Mouse (Mus musculus) frontal cortex, postnatal 14 days (tissue): ENCODE measurements around the gene Ptger3.

Experiments used
- DNase-seq, 2 experiments: peaks; one replicate each; pipeline ENCODE4 v3.0.0; 2022; ENCODE audit warnings: low spot score in 2 of 2

Gene Ptger3

DNA sequence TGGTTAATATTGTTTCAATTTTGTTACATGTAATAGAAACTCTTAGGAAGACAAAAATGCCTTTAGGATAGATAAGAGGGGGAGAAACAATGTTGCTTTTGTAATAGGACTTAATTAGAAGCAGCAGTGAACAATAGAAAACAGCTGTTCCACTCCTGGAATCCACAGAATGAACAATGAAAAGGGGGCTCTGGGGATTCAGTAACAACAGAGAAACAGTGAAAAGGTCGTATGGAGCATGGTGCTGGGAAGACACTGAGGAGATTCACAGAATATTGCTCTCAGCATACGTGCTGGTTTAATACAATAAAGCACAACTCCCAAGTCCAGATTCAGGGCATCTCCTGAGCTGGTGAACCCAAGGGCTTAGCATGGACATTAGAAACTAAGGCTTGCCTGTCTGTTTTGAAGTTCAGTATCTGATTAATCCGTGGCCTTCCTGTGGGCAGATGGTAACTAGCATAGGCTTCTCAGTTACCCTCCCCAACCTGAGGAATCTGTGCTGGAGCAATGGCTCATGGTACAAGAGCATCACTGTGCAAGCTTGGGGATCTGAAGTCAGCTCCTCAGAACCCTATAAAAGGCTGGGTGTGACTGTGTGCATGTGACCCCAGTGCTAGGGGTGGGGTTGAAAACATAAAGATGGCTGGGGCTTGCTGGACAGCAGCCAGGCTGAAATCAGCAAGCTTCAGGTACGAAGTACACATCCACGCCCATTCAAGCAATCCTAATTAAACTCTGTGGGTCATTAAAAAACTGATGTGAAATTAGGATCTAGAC, 16.1 kb downstream of the Ptger3 start:
- DNase-seq, result no peak

DNA sequence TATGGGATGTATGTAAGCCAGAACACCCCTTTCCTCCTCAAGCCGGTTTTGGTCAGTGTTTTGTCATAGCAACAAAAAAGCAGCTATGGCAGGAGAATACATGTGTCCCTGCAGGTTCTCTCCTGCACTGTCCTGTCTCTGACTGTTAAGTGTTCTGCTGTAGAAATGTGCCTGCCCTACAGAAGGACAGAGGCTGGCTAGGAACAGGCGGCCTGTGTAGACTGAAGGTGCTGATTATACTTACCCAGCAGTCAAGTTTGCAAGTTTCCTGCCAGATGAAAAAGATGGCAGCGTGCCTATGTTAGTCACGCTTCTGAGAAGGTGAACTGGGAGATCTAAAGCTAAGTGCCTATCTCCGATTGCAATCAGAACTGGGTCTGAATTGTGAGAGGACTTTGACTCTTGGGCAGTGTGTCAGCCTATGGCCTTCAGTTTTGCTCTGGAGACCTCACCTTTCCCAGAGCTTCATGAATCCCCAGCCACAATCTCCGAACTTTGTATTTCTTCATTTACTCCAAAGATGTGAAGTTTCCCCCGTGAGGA, 31.2 kb downstream of the Ptger3 start:
- no peak for DNase-seq

DNA sequence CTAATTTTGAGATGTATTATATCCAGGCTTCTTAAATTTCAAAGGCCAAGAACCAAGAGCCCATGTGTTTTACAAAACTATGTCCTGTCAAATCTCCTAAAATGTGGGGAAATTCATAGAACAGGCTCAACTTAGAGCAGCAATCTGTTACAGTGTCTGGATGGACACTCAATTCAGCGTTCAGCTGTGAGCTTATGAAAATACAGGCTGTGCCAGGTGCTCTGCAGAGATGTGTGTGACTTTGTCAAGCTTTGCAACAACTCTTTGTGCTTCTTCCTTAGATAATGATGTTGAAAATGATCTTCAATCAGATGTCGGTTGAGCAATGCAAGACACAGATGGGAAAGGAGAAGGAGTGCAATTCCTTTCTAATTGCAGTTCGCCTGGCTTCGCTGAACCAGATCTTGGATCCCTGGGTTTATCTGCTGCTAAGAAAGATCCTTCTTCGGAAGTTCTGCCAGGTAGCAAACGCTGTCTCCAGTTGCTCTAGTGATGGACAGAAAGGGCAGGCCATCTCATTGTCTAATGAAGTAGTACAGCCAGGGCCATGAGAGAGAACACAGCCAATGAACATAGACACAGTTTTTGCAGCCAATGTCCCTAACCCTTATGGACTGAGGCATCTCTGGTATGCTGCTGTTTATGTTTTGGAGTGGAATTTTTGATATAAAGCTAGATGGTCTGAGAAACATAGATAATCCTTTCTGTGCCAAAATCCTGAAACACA, 38.2 kb downstream of the Ptger3 start:
- DNase-seq, result no peak

DNA sequence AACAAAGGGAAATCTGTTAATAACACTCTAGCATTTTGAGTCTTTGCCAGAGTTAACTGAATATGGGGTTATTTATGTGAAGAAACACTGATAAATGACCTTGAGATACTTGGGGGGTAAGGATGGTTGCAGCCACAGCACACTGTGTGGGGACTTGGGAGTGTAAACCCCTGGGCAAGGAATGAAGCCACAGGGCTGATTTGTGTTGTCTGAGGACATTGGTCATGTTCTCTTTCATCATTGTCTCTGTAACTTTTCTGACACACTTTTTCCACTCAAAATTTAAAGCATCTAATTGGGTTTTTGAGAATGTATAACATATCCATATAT, 38.7 kb downstream of the Ptger3 start:
- DNase-seq, result no peak

DNA sequence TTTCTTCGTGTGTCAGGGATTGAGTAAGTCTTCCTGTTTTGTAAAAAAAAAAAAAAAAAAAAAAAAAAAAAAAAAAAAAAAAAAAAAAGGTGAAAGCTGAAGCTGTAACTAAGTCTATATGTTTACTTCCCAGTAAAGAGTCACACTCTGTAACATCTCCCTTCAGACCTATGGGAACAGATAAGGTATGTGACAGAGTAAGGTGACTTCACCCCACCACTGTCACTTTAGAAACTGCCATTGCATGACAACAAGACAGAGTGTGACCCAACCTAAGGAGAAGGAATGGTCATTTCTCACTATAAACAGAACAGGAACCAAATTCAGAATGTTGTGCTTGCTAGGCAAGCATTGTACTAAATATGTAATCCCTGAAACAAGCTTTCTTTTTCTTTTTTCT, 46.9 kb downstream of the Ptger3 start:
- DNase-seq, result no peak

DNA sequence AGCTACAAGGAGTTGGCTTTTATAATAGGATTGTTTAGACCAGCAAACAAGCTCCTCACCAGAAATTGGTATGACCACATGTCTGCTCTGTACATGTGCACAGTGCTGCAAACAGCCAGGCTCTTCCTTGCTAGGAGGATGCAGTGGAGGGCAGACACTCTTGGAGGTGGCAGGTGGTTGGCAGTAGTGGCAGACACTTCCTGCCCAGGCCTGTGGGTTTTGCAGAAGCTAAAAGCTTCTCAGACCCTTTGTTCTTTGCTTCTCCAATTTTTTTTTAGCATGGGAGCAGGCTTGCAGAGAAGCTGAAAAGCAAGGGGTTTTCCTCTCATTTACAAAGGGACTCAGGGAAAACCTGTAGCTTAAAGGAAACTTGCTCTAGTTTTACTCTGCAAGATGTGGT, 50.3 kb downstream of the Ptger3 start:
- no peak for DNase-seq

DNA sequence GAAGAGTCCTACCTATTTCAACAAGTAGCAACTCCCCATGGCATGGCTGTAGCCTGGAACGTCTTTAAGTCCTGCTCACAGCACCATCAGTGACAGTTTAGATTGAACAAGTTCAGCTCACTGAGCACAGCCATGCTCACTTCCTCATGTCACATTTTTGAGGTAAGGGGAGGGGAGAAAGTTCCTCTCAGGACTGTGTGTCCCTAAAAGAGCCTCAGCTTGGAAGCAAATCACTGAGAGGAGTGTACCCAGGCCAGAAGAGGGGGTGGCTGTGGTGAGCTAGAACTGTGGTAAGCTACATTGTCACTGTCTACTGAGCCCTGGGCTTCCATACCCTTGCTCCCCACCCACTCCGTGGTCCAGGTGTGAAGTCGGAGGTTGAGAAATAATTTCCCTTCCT, 60.7 kb downstream of the Ptger3 start:
- no peak for DNase-seq

DNA sequence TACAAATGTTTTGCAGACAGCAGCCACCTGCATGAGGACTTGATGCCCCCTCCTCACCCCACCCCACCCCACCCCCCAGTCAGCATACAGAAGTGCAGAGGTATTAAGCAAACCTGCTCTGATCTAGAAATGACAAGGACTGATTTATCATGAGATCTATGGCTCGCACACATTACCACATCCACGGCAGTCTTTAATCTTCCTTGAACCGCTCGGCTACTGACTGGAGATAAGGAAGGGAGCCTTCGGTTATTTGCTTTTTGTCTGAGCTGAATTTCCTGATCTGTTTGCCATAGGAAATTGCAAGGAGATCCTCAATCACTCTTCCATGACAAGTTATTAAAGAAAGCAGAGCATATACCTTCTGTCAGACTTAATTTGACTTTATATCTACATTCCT, 64.0 kb downstream of the Ptger3 start:
- DNase-seq, result no peak

DNA sequence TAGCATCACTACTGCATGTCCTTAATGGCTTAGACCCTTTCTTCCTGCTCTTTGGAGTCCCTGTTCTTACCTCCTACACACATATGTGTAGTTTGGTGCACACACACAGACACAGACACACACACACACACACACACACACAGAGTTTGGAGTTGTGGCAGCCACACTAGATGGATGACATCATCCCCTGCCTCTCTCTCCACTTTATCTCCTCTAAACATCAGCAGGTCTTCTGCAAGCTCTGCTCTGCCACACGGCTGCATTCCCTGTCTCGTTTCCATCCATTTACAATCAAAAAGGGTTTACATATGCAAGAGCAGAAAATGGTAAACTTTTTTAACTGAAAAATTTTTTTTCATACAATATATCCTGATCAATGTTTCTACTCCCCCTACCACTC, 64.7 kb downstream of the Ptger3 start:
- no peak for DNase-seq

DNA sequence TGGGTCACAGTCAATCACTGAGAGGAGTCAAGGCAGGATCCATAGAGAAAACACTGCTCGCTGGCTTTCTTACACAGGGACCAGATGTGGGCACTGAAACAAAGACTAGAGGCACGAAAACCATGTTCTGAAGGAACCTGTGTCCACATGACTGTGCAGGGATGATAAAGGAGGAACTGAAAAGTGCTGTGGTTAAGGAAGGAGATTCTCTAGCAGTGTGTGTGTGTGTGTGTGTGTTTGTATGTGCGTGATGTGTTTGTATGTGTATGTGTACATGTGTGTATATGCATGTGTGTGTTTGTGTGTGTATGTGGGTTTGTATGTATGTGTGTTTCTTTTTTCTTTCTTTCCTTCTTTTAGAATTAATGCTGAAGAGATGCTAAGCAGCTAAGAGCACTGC, 67.7 kb downstream of the Ptger3 start:
- no peak for DNase-seq

DNA sequence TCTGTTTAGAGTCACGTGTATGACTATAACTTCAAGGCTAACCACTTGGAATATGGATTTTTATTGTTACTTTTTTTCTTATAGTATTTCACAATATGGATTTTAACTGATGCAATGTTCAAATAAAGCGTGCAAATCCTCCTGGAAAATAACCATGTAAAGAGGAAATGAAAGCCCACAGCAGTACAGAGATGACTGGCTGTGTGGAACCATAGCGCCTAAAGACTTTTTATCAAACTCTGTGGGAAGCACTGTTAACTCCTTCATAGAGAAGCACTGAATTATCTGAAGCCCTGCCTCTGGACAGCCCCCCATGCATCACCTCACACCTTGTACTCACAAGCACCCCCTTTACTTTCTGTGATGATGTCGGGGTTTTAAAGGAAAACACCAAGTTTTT, 69.0 kb downstream of the Ptger3 start:
- no peak for DNase-seq

DNA sequence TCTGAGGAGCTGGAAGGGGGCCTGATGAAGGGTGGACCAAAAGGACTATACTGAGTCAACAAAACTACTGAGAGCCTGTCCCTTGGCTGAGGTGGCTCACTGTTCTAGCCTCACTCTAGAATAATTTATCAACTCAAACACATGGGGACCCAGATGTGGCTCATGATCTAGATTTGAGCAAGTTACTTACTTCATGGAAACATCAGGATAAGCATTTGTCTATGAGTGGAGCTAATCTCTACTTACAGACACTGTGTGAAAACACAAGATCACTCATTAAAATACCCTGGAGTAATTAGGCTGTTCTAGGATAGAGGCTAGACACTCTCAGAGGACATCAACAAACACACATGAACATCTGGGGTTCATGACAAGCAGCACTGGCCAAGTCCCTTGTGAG, 70.2 kb downstream of the Ptger3 start:
- no peak for DNase-seq

DNA sequence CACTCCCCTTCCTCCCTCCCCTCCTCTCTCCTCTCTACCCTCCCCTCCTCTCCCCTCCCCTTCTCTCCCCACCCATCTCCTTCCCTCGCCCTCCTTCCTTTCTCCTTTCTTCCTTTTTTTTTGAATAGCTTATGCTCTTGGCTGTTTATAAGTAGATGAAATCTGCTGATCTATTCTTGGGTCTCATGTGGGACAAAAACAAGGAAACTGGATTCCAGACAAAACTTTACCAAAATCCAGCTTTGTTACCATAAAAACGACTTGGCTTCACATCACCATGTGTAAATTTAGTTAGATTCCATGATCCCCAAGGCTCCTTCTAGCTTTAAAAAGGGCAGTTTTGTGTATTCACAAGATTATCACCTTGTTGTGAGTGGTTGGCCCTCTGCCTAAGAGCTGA, 70.6 kb downstream of the Ptger3 start:
- DNase-seq, result no peak

DNA sequence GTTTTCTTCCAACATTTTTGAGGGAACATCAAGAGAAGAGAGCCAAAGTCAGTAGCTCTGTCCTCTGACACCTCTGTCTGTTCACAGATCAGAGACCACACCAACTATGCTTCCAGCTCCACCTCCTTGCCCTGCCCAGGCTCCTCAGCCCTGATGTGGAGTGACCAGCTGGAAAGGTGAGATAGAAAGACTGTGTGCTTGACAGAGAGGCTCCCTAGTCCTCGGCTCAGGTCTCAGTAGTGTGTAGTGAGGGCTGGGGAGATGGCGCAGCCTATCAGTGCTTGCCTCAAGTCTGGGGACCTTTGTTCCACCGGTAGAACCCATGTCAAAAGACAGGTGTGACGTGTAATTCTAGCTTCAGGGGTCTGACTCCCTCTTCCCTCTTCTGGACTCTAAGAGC, 74.9 kb downstream of the Ptger3 start:
- no peak for DNase-seq

DNA sequence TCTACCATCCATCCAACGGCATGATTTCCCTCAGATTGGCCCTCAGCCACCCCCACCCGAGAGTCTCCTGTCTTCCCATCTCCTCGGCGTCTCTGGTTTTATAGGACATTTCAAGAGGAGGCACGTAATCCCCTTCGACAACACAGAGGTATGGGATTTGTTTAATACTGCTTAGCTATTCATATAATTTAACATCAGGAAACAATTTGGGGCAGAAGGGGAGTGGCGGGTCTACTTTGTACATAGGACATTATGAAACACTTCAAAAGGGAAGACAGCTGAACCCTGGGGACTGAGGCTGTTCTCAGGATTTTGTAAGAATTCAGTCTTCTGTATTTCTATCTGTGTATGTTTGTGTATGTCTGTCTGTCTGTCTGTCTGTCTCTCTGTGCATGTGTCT, 94.9 kb downstream of the Ptger3 start:
- DNase-seq, result no peak

DNA sequence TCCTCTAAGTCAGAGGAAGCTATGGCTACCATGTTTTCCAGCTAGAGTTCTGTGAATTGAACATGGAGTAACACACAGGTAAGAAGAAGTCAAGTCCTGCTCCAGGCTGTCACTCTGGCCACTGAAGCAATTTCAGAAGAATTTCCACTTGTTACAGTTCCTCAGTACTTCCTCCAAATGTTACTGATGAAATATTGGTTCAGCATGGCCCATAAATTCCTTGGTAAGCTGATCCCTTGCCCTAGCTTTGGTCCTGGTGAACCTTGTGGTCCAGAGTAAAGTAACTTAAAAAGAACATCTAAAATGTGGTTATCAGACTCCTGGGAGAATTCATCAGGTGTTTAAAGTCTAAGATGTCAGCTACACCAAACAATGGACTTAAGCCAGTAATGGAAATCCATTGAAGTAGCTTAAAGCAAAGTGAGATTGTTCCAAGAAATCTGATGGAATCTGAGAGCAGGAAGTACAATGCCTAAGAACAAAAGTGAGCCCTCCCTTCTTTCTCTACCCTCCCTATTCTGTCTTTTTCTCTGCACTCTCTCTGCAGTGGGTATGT, 97.9 kb downstream of the Ptger3 start:
- no peak for DNase-seq

DNA sequence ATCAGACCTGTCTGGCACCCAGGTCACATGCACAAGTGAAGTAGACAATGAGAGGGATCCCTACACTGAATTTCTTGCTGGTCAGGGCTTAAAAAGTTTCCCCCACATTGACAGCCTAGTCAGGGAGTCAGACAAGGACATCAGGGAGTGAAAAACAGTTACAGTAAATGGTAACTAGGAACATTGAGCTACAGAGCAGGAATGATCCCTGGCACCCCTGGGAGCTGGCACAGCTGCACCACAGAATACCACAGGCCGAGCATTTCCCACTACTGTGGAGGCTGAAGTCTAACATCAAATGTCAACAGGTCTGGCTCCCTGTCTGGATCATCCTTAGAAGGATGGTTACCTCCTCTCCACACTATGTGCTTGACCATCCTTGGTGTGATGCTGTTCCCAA, 98.8 kb downstream of the Ptger3 start:
- DNase-seq, result no peak

DNA sequence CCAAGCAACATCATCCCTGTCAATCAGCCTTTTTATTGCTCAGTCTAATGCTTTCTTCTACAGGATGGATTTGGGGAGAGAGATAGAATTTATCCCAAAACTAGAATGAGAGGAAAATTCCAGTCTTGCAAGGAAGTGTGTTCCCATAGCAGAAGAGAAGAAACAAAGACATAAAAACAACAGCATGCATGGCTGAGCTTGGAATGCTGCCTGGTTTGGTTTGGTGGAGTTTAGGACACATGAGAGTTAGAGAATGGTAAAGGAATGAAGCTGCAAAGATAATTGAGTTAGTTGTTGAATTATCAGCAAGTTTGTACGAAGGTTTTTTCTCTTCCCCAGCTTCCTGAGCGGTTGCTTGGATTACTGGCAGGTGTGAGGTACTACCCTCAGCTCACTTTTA, 99.5 kb downstream of the Ptger3 start:
- DNase-seq, result no peak

DNA sequence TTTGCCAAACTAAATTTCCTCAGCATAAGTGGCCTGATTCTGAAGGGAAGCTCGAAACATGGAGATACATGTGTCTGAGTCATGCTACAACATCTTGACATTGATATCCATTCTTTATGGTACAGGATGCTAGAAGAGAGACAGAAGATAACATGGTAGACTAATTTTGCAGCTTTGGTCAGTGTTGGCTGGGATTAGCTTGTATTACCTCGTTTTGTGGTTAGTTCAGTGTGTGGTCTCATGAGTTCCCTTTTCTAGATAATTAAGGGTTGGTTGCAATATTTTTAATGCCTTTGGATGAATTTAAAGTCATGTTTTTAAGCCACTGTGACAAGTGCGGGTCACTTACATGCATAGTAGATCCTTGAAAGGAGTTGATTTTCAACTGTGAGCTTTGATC, 119.4 kb downstream of the Ptger3 start:
- no peak for DNase-seq

DNA sequence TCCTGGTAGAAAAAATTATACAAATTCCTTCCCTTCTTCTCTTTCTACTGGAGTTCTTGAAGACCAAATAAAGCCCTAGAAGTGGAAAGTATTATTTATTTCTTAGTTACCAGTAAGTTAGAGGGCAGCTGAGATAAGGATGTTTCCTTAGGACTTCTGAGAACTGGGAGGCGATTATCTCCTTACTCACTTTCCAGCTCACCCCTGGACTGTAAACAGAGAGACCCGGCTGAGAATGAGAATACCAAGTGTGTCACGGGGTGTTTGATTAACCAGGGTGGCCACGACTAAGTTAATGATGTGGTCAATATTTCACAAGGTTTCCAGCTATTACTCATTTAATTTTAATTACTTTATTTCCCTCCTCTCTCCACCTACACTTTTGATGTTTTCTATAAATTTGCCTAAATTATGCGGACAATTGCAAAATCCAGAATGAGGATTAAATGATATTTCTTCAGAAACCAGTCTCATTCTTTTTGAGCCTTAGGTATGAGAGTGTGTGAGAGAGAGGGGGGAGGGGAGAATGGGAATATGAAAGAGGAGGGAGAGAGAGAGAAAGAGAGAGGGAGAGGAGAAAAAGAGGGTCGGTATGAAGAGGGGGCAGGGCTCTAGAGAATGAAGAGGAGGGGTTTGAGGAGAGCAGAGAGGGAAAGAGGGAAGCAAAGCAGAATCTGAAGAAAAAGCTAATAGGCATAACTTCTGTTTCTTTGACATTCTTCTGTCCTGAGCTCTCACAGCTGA, 121.9 kb downstream of the Ptger3 start:
- DNase-seq, result no peak
